Mouse (Mus musculus): ENCODE results near the gene Kctd13.

DNA sequence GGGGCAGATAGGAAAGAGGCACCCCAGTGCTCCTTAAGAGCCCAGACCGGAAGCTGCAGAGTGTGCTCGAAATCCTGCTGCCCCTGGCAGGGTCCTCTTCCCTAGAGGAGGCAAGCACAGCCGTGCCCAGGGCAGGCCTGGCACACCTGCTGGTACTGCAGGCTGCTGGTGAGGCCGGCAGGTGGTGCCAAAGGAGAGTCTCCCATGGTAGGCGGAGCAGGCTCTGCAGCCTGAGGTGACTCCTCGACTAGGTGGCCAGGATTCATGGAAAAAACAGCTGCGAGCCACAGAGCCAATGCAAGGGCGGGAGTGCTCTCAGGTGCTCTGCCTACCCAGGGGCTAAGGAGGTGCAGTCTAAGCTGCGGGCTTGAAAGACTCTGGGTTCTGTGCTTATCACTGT, 57.6 kb downstream of the Kctd13 start:
- TF ChIP-seq CTCF (IDR thresholded peaks at IDR 0.05; ENCODE audit: control insufficient read depth, insufficient read depth, insufficient replicate concordance, low read depth, low read length) (peak; percentile 42; the same call in 1 of the 2 replicates), POLR2A (IDR thresholded peaks at IDR 0.05; ENCODE audit: control insufficient read depth, low read depth, low read length) (no peak)
